Mouse (Mus musculus) brown adipose tissue, adult 24 weeks (tissue): ENCODE measurements around the gene Pawr. TPM values are rescaled to one million over a fixed set of nuclear protein-coding genes. Genes with fewer than 3 reads are reported as not detected.

ENCODE experiments used
- H3K27ac ChIP-seq: fragments of 200-500 bp; replicated peaks from 2 replicates; pipeline ENCODE4 v1.5.1; 2012; ENCODE audit warnings: low read depth, mild to moderate bottlenecking, low read length
- H3K4me1 ChIP-seq: fragments of 200-500 bp; 2 replicates; pipeline ENCODE4 v1.6.1; 2012; ENCODE audit warnings: low read length, mixed read lengths; ENCODE audit not compliant: control insufficient read depth, insufficient read depth, insufficient read length
- H3K4me3 ChIP-seq: fragments of 200-500 bp; 2 replicates; pipeline ENCODE4 v1.5.1; 2012; ENCODE audit warnings: low read depth, mild to moderate bottlenecking, low read length, moderate library complexity; ENCODE audit not compliant: insufficient read depth
- polyA plus RNA-seq: library from polyadenylated mRNA; stranded (reverse); fragments of >200 nt; gene quantifications from 2 replicates; pipeline ENCODE4 v1.2.4, GENCODE M21; 2012; ENCODE audit not compliant: missing spikeins, insufficient read depth, insufficient read length

Pawr gene
- polyA plus RNA-seq, 1 experiment: 1.2 TPM

DNA sequence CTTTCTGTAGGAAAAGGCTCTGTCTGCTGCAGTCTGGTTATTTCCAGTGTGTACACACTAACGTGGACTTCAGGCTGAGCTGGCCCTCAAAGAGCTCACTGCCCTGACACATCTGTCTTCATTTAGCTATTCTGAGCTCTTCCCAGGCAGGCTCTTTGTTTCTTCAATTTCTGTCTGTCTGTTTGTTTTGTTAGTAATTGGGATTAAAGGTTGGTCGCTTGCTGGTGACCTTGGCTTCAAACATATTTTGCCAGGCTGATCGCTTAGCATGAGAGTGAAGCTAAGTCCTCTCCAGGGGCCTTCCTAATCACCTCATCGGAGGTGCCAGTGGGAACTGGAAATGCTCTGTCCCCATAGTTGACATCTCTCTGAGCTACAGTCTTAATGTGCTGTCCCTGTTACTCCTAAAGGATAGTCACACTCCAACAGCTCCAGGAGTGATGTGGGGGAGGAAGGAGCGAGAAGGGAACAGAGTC, 53.6 kb downstream of the Pawr start:
- no peak overlapping the region for H3K27ac ChIP-seq
- no peak overlapping the region for H3K4me3 ChIP-seq
- no peaks in the 10 kb centered on the region for H3K4me1 ChIP-seq

DNA sequence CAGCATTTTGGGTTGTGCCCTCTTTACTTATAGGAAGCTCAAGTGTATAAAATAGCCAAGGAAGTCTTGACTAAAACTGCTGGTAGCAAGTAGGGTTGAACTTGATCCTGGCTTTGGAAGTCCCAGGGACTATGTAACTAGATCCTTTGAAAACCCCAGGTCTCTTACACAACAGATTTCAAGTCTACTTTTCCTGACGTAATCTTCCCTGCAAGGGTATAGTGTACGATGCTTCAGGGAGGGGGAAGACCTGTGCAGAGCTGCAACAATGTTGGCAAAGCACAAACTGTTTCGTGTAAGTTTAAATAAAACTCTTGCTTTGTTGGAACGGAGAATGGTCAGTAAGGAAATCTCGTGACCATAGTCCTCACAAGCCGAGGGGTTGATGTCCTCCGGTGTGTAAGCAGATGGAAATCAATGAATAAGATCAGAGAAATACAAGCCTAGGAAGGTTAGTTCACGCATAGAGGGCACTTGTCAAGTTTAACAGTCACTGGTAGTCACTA, 56.5 kb downstream of the Pawr start:
- H3K4me3 ChIP-seq: no peak overlapping the region
- no peak overlapping the region for H3K27ac ChIP-seq
- no peaks in the 10 kb centered on the region for H3K4me1 ChIP-seq

DNA sequence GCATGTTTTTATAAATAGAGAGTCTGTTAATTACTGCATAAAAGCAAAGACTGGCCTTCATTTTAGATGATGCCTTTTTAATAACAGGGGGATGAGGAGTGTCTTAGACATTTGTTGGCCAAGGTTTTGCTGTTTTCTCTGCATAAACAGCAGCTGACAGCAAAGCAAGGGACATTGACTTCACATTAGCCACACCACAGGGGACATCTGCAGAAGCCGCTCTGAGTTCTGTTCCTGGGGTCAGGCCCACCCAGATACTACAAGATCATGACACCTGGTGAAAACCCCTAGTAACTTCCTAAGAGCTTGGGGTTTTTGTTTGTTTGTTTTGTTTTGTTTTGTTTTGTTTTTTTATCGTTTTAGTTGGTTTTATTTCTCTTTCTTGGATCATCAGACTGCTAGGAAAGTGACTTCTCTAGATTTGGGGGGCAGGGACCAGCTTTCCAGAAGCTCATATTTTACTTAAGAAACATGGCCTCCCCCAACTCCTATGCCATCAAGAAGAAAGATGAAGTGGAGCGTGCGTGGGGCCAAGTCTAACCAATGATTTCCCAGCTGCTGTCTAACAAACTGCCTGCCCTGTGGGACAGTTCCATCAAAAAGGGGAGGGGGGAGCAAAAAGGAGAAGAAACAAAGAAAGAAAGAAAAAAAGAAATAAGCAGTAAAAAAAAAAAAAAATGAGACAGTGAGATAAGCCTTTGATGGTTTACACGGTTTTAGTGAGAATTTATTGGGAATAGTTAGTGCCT, 57.4 kb downstream of the Pawr start:
- no peak overlapping the region for H3K27ac ChIP-seq
- H3K4me1 ChIP-seq: no peaks in the 10 kb centered on the region
- H3K4me3 ChIP-seq: no peak overlapping the region

DNA sequence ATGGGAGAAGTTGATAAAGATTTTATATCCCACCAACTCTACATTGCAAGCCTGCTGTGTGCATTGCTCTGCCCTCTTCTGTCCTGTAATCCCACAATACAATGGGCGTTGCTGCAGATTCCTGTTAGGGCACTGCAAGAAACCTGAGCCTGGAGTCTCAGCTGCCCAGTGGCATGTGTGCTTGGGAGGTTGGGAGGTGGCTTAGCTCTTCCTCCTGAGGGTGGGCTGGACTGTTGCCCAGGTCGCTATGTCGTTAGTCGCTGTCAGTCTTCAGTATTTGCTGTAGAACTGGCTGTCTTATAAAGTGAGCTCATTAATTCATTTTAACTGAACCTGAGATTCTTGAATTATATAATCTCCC, 58.0 kb downstream of the Pawr start:
- Histone ChIP-seq H3K4me3 (no peak overlapping the region), H3K4me1 (no peaks in the 10 kb centered on the region), H3K27ac (no peak overlapping the region)

DNA sequence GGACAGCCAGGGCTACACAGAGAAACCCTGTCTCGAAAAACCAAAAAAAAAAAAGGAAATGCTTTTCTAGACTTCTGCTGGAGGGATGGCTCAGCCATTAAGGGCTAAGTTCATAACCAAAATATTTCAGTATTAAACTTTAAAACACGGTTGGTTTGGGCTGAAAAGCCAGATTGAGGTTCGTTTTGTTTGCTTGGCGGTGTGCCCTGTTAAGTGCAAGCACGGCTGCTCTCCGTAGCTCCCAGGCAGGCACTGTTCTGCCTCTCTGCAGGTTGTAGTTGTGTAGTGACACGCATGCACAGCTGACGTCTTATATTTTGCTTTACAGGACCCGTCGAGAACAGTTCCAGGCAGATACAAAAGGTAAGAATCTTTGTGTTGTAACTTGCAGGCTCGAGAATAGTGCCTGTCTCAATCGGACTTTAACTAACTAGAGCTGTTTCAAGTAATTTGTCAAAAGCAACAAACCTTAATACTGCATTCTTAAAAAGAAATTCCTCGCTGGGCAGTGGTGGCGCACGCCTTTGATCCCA, 59.5 kb downstream of the Pawr start:
- Histone ChIP-seq H3K4me1 (no peaks in the 10 kb centered on the region), H3K4me3 (no peak overlapping the region), H3K27ac (no peak overlapping the region)

DNA sequence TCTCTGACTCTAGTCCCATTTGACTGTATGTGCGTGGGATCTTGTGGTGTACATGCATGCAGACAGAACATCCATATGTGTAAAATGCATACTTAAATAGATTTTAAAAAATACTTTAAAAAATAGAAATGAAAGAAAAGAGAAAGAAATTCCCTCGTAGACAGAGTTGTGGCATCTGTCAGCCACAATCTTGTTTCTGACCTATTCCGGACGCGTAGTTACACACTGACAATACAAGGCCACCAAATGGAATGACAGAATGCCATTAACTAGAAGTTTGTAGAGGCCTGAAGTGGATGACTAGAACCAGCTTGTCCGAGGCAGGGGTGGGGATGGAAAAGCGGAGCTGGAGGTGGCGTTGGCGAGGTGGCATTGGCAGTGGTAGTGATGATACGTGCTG, 60.2 kb downstream of the Pawr start:
- Histone ChIP-seq H3K27ac (no peak overlapping the region), H3K4me3 (no peak overlapping the region), H3K4me1 (no peaks in the 10 kb centered on the region)

DNA sequence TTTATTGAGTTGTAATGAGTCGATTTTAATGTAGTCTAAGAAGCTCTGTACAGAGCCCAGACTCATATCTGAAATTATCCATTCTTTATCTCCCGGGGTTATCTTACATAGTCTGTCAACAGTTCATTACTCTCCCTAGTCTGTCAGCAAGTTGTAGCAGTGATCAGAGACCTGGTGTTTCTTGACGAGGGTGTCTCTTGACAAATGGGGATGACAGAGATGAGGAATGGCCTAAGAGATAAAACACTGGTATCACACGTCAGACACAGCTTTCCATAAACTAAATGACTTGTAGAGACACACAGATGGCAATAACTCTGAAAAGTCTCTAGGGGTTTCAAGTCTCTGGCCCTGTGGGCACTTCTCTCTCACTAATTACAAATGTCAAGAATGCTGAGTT, 62.4 kb downstream of the Pawr start:
- Histone ChIP-seq H3K4me3 (no peak overlapping the region), H3K27ac (no peak overlapping the region), H3K4me1 (no peaks in the 10 kb centered on the region)

DNA sequence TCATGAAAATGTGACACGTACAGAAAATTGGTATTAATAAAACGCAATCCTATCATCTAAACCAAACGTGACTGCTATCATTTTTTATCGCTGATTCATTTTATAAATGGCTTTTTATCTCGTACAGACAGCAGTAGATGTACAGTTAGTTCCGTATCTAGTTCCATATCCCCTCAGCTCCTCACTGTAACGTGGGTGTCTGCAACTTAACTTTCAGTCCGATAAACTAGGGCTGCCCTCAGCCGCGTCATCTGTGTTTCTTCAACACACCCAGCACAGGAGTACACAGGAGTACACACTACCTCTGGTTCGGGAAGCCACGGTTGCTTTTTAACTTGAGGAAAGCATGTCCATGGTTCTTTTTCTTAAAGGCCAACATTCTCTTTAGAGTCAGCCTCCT, 63.3 kb downstream of the Pawr start:
- H3K4me1 ChIP-seq: no peaks in the 10 kb centered on the region
- H3K4me3 ChIP-seq: no peak overlapping the region
- H3K27ac ChIP-seq: no peak overlapping the region

DNA sequence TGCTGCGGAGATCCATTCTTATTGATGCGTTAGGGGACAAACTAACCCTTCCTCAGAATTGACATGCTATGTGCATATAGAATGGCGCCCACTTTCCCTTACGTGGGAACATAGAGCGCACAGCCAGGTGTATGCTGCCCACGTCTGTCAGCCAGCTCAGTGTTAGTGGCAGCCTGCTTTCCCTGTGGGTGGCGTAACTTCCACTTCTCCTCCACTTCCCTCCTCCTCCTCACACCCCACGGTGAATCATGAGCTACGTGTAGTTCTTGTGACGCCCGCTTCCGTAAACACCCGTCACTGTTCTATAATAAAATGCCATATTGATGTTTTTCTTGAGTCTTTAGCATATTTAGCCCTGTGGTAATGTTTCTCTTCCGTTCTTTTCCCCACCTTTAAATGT, 63.7 kb downstream of the Pawr start:
- Histone ChIP-seq H3K4me1 (no peaks in the 10 kb centered on the region), H3K27ac (no peak overlapping the region), H3K4me3 (no peak overlapping the region)

DNA sequence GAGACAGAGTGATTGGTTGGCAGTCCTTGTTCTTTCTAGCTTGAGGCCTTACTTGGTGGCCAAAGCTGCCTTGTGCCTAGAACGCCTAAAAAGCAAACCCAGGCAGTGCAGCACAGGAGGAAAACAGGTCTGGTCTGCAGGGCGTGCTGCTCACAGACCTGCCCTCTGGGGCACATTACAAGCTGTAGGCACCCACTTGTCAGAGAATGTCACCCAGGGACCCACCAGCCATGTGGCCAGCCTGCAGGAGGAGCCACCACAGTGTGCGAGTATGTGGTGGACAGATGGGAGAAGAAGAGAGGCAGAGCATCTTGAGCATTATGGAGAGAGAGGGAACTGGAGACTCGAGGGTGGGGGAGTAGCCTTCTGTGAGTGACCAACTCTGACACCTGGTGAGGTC, 70.8 kb downstream of the Pawr start:
- Histone ChIP-seq H3K4me3 (no peak overlapping the region), H3K4me1 (no peaks in the 10 kb centered on the region), H3K27ac (no peak overlapping the region)

DNA sequence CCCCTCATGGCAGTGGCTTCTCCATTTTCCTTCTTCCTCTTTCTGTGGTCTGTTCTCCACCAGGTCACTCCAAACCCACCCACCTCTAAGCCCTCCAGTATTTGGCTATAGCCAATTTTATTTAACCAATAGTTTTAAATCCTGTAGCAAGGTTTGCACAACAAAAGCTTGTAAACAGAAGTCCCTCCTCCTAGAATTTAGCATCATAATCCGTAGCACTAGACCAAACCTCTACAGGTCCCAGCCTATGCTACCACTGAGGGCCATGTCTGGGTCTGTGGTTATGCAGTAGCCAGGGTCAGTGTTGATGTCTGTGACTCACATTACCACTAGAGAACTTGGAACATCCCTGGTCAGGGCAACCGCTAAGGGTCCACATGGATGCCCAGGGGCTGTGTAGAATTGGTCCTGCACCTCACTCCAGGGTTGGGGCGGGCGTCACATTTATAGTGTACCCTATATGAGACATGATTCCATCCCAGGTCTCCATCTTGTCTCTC, 71.5 kb downstream of the Pawr start:
- Histone ChIP-seq H3K4me3 (no peak overlapping the region), H3K4me1 (no peaks in the 10 kb centered on the region), H3K27ac (no peak overlapping the region)

DNA sequence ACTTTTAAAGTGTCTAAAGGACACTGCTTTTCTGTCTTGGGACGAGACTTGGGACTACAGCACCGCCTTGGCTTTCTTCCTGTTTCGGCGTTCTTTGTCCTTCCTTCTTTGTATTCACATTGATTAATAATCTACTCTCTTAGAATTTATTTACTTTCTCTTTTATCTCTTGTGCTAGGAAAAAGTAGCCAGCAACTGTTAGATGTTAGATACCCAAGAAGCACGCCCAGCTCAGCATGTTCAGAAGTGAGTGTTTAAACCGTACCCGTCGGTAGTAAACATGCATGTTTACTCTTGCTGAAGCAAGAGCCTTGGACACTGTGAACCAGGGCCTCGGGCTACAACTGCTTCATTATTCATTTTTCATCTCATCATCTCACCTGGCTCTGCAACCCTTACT, 72.2 kb downstream of the Pawr start:
- Histone ChIP-seq H3K27ac (no peak overlapping the region), H3K4me3 (no peak overlapping the region), H3K4me1 (no peaks in the 10 kb centered on the region)

DNA sequence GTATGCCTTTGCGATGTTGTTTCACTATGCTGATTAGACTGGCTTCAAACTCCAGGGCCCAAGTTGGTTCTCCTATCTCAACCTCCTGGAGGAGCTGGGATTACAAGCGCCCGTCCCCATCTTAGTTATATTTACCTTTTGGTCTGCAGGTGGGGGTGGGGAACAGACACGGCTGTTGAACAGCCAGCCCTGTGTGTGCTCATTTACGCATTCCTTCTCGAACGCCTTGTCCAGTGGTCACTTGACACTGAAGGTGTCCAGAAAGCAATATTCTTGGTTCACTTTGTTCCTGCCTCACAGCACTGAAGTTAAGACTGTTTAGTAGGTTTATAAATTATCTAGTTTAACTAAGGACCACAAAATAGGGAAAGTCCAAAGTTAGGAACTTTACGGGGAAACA, 73.2 kb downstream of the Pawr start:
- Histone ChIP-seq H3K27ac (no peak overlapping the region), H3K4me1 (no peaks in the 10 kb centered on the region), H3K4me3 (no peak overlapping the region)

DNA sequence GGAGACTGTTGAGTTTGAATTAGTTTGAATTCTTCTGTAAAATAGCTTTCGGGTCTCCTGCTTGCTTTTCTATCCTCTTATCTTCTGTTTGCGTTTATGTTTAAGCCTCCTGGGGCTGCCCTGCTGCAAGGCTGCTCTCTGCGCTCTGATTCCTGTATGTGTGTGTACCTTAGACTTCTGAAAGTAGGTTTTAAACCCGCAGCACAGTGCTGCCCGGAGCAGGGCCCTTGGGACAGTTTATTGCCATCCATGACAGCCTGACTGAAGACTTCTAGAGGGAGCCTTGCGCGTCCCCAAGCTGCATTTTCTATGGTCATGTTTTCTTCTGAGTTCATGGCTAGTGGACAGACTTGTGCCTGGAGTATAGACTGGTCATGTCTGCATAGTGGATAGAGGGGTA, 74.0 kb downstream of the Pawr start:
- no peaks in the 10 kb centered on the region for H3K4me1 ChIP-seq
- H3K27ac ChIP-seq: no peak overlapping the region
- no peak overlapping the region for H3K4me3 ChIP-seq

DNA sequence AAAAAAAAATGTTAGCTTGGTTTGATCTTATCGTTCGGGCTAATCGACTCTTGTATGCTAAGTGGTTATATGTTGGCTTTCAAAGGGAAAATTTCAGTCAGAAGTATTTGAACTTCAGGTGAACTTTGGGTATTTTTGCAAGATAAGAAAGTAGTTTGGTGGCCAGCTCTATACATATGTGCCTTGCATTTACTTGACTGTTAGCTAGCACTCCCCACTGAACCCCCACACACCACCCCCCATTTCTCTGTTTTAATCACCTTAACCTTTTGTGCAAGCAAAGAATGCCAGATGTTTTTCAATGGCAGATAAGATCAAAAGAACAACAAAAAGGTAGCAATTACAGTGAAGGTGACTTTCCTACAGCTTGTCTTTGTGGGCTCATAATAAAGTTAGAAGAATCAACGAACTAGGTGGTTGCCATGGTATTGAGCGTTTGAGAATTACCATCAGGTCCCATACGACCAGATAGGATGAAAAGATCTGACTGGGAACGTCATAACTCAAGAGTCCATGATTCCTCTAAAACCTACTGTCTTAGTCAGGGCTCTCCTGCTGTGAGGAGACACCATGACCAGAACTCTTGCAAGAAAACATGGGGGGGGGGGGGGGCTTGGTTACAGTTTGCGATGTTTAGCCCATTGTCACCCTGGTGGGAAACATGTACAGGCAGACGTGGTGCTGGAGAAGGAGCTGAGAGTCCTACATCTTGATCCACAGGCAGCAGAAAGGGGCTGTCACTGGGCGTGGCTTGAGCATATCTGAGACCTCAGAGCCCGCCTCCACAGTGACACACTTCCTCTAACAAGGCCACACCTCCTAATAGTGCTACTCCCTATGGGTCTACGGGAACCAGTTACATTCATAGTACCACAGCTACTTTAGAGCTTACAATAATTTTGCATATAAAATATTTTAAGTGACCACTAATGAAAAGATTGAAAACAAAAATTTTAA, 75.2 kb downstream of the Pawr start:
- Histone ChIP-seq H3K4me3 (no peak overlapping the region), H3K27ac (no peak overlapping the region), H3K4me1 (no peaks in the 10 kb centered on the region)
